33 mouse cellular contexts compared by ENCODE assay signal in genomic region chr15:92415323-92415722, GRCm38 (mm10). TPM values are rescaled to one million over a fixed set of nuclear protein-coding genes. Genes with fewer than 3 reads are reported as not detected.
DNase-seq lines count a peak whose midpoint lies in the region; ATAC-seq and TF ChIP-seq lines count a peak whose summit lies in the region.
"Had no signal": no experiment of that assay in that cellular context is flagged by ENCODE, and none has a peak within 500 bp of the region (broad histone marks: within the 10 kb centered on the region; RNA-seq: fewer than 3 reads in every experiment).

No protein-coding gene starts in this region.

- no peak for TF ChIP-seq POLR2A in brain, embryonic 14.5 days (IDR thresholded peaks at IDR 0.05; ENCODE audit: borderline replicate concordance, extremely low read depth, insufficient read depth, insufficient read length, poor library complexity, severe bottlenecking)
- TF ChIP-seq POLR2A in limb, embryonic 14.5 days (IDR thresholded peaks at IDR 0.05; ENCODE audit: borderline replicate concordance, extremely low read depth, insufficient read depth, insufficient read length), result no peak

- H3K36me3 ChIP-seq in forebrain, embryonic 12.5 days (replicated peaks), result no peaks in the 10 kb centered on the region
- H3K36me3 ChIP-seq in forebrain, embryonic 10.5 days (replicated peaks), result no peaks in the 10 kb centered on the region
- H3K36me3 ChIP-seq in midbrain, embryonic 12.5 days, result no peaks in the 10 kb centered on the region
- no peaks in the 10 kb centered on the region for H3K36me3 ChIP-seq in midbrain, embryonic 10.5 days
- H3K36me3 ChIP-seq in limb, embryonic 14.5 days (ENCODE audit: control insufficient read depth, insufficient read depth, low read length), result no peaks in the 10 kb centered on the region
- H3K36me3 ChIP-seq: embryonic facial prominence, embryonic 10.5 days; embryonic facial prominence, embryonic 15.5 days; heart, embryonic 13.5 days; kidney, embryonic 15.5 days; lung, embryonic 15.5 days had no signal

- H3K27ac ChIP-seq in forebrain, embryonic 12.5 days, result no peak overlapping the region
- no peak overlapping the region for H3K27ac ChIP-seq in forebrain, embryonic 10.5 days
- H3K27ac ChIP-seq in midbrain, embryonic 12.5 days (replicated peaks), result no peak overlapping the region
- H3K27ac ChIP-seq in midbrain, embryonic 10.5 days (replicated peaks), result no peak overlapping the region
- H3K27ac ChIP-seq in limb, embryonic 14.5 days (replicated peaks; ENCODE audit: low read depth, low read length), result no peak overlapping the region
- H3K27ac ChIP-seq: embryonic facial prominence, embryonic 10.5 days; embryonic facial prominence, embryonic 15.5 days; gastrocnemius, adult 2 months; heart, adult 2 months; heart, embryonic 13.5 days; kidney, embryonic 15.5 days; layer of hippocampus, adult 2 months; lung, embryonic 15.5 days had no signal

- WGBS in forebrain, embryonic 12.5 days, result 7% methylated on average over 4 of the region's 4 CpGs
- 14% methylated on average over 4 of the region's 4 CpGs for WGBS in forebrain, embryonic 10.5 days
- 12% methylated on average over 4 of the region's 4 CpGs for WGBS in midbrain, embryonic 12.5 days
- 15% methylated on average over 4 of the region's 4 CpGs for WGBS in midbrain, embryonic 10.5 days
- WGBS in limb, embryonic 14.5 days, result 15% methylated on average over 4 of the region's 4 CpGs

- no peak overlapping the region for H3K4me3 ChIP-seq in forebrain, embryonic 12.5 days (replicated peaks)
- H3K4me3 ChIP-seq in forebrain, embryonic 10.5 days, result no peak overlapping the region
- H3K4me3 ChIP-seq in midbrain, embryonic 12.5 days, result no peak overlapping the region
- no peak overlapping the region for H3K4me3 ChIP-seq in midbrain, embryonic 10.5 days
- H3K4me3 ChIP-seq in limb, embryonic 14.5 days (replicated peaks; ENCODE audit: low read length), result no peak overlapping the region
- H3K4me3 ChIP-seq: embryonic facial prominence, embryonic 10.5 days; embryonic facial prominence, embryonic 15.5 days; gastrocnemius, adult 2 months; heart, adult 2 months; heart, embryonic 13.5 days; kidney, embryonic 15.5 days; layer of hippocampus, adult 2 months; lung, embryonic 15.5 days had no signal

- no peaks in the 10 kb centered on the region for H3K9me3 ChIP-seq in forebrain, embryonic 12.5 days
- H3K9me3 ChIP-seq in forebrain, embryonic 10.5 days, result no peaks in the 10 kb centered on the region
- H3K9me3 ChIP-seq in midbrain, embryonic 12.5 days, result no peaks in the 10 kb centered on the region
- no peaks in the 10 kb centered on the region for H3K9me3 ChIP-seq in midbrain, embryonic 10.5 days (replicated peaks)
- no peaks in the 10 kb centered on the region for H3K9me3 ChIP-seq in limb, embryonic 14.5 days (ENCODE audit: control insufficient read depth, low read length)
- H3K9me3 ChIP-seq: embryonic facial prominence, embryonic 10.5 days; embryonic facial prominence, embryonic 15.5 days; heart, embryonic 13.5 days; kidney, embryonic 15.5 days; lung, embryonic 15.5 days had no signal

- ATAC-seq in forebrain, embryonic 12.5 days (ENCODE audit: low FRiP score), result peak; percentile 55; the same call in 1 of the 2 replicates
- ATAC-seq in midbrain, embryonic 12.5 days (ENCODE audit: low FRiP score, low read depth), result peak; percentile 59; the same call in 1 of the 2 replicates
- 0 out of 2 replicates have a peak, but pooled peaks have one; percentile 41 for ATAC-seq in limb, embryonic 14.5 days (ENCODE audit: low FRiP score, low read depth)
- ATAC-seq: hindbrain, embryonic 16.5 days; midbrain, embryonic 16.5 days; Patski had no signal

- no peak for DNase-seq in forebrain, embryonic 10.5 days (ENCODE audit: extremely low spot score, low spot score)
- no peak for DNase-seq in midbrain, embryonic 10.5 days (ENCODE audit: low spot score)
- DNase-seq in brain, embryonic 14.5 days (ENCODE audit: low read depth), result peak; percentile 79
- no peak for DNase-seq in limb, embryonic 14.5 days (ENCODE audit: low spot score)
- DNase-seq in layer of hippocampus, adult 18-20 months (ENCODE audit: low spot score in 2 of 2), result no peak
- DNase-seq: adrenal gland, postnatal 36 days; cerebellum, adult 2 months; cerebellum, postnatal 14 days; gastrocnemius, adult 2 months; gastrocnemius, postnatal 36 days; heart, adult 2 months; heart, postnatal 10 days; kidney, adult 18-20 months; kidney, postnatal 25 days; left cerebral cortex, postnatal 4 days; thymus, postnatal 4 days had no signal

- no peak for TF ChIP-seq CTCF in brain, embryonic 14.5 days (IDR thresholded peaks at IDR 0.05; ENCODE audit: borderline replicate concordance, extremely low read depth, insufficient read depth, insufficient read length)

- H3K9ac ChIP-seq in forebrain, embryonic 12.5 days, result no peak overlapping the region
- H3K9ac ChIP-seq in midbrain, embryonic 12.5 days (replicated peaks), result no peak overlapping the region
- no peak overlapping the region for H3K9ac ChIP-seq in limb, embryonic 14.5 days (ENCODE audit: low read depth, low read length, severe bottlenecking)
- H3K9ac ChIP-seq: embryonic facial prominence, embryonic 15.5 days; heart, embryonic 13.5 days; kidney, embryonic 15.5 days; lung, embryonic 15.5 days had no signal

- H3K4me1 ChIP-seq in forebrain, embryonic 12.5 days, result peaks cover 32% of the 10 kb centered on the region
- H3K4me1 ChIP-seq in forebrain, embryonic 10.5 days, result peaks cover 29% of the 10 kb centered on the region
- H3K4me1 ChIP-seq in midbrain, embryonic 12.5 days, result peaks cover 20% of the 10 kb centered on the region
- H3K4me1 ChIP-seq in midbrain, embryonic 10.5 days, result peaks cover 32% of the 10 kb centered on the region
- H3K4me1 ChIP-seq in limb, embryonic 14.5 days (ENCODE audit: control insufficient read depth, insufficient read depth, low read length), result peaks cover 15% of the 10 kb centered on the region
- H3K4me1 ChIP-seq: embryonic facial prominence, embryonic 15.5 days; heart, embryonic 13.5 days; kidney, embryonic 15.5 days; lung, embryonic 15.5 days had no signal

- H3K27me3 ChIP-seq in forebrain, embryonic 12.5 days, result no peaks in the 10 kb centered on the region
- no peaks in the 10 kb centered on the region for H3K27me3 ChIP-seq in forebrain, embryonic 10.5 days (ENCODE audit: poor library complexity, severe bottlenecking)
- H3K27me3 ChIP-seq in midbrain, embryonic 12.5 days, result no peaks in the 10 kb centered on the region
- no peaks in the 10 kb centered on the region for H3K27me3 ChIP-seq in midbrain, embryonic 10.5 days (ENCODE audit: low read depth, poor library complexity, severe bottlenecking)
- H3K27me3 ChIP-seq in limb, embryonic 14.5 days (ENCODE audit: control insufficient read depth, insufficient read depth, low read length), result no peaks in the 10 kb centered on the region
- H3K27me3 ChIP-seq: embryonic facial prominence, embryonic 15.5 days; heart, embryonic 13.5 days; kidney, embryonic 15.5 days; lung, embryonic 15.5 days had no signal

- H3K4me2 ChIP-seq in forebrain, embryonic 12.5 days, result peak overlapping the region; percentile 19; the same call in 1 of the 2 replicates
- no peak overlapping the region for H3K4me2 ChIP-seq in midbrain, embryonic 12.5 days (replicated peaks)
- H3K4me2 ChIP-seq in limb, embryonic 14.5 days (replicated peaks; ENCODE audit: low read depth, low read length, severe bottlenecking), result no peak overlapping the region
- H3K4me2 ChIP-seq: embryonic facial prominence, embryonic 15.5 days; heart, embryonic 13.5 days; kidney, embryonic 15.5 days; lung, embryonic 15.5 days had no signal

RNA-seq across cellular contexts. Expression of gene Pdzrn4, which starts 18.6 kb away (rescaled TPM):
- 6.7 TPM in 2 replicates for polyA plus RNA-seq in forebrain, embryonic 12.5 days (2016; fragmentation: Nextera tagmentation; extraction: Ambion mirVana)
- 1.4 and 1.5 TPM in 2 replicates for polyA plus RNA-seq in forebrain, embryonic 10.5 days (2016; fragmentation: Nextera tagmentation; extraction: Ambion mirVana)
- 10.8 and 13.8 TPM in 2 replicates for polyA plus RNA-seq in midbrain, embryonic 12.5 days (2016; fragmentation: Nextera tagmentation; extraction: Ambion mirVana)
- polyA plus RNA-seq in midbrain, embryonic 10.5 days (2016; fragmentation: Nextera tagmentation; extraction: Ambion mirVana), result 6.3 and 7.7 TPM in 2 replicates
- polyA plus RNA-seq in brain, embryonic 14.5 days (2012; rRNA removed), result 7.2 and 17.1 TPM in 2 replicates
- 1.4 and 1.8 TPM in 2 replicates for polyA plus RNA-seq in limb, embryonic 14.5 days (2012; rRNA removed)
- 1.9 and 3.1 TPM in 2 replicates for polyA plus RNA-seq in limb, embryonic 14.5 days (2014; fragmentation: Nextera tagmentation; extraction: Ambion mirVana)
- total RNA-seq in layer of hippocampus, adult 18-20 months (2021), result 1 to 10 TPM; 6.6 to 6.8 TPM
- total RNA-seq: adrenal gland, adult 18-20 months; adrenal gland, postnatal 36 days; hematopoietic stem cell, adult 5-6 weeks; liver, adult 2 months; megakaryocyte progenitor cell, adult 5-6 weeks; MEL; neutrophil, adult 5-6 weeks had no signal
- polyA plus RNA-seq: liver, adult 2 months; Patski had no signal
